Mouse (Mus musculus): ENCODE measurements around the gene Gna12.

GRCm38 (mm10) chr5:140819594-140819993 lies 10.6 kb downstream of the Gna12 start:
- TF ChIP-seq CTCF (IDR thresholded peaks at IDR 0.05; ENCODE audit: control insufficient read depth, insufficient read depth, insufficient read length) (no peak), USF1 (IDR thresholded peaks at IDR 0.05; ENCODE audit: low read depth) (no peak), MYOD1 (IDR thresholded peaks at IDR 0.05; ENCODE audit: control insufficient read depth, insufficient read length, low read depth) (no peak), MYOG (IDR thresholded peaks at IDR 0.05; ENCODE audit: control insufficient read depth, extremely low read depth, insufficient read length) (no peak), MAX (IDR thresholded peaks at IDR 0.05) (no peak), CEBPB (IDR thresholded peaks at IDR 0.05; ENCODE audit: low read depth) (no peak), FOSL1 (IDR thresholded peaks at IDR 0.05; ENCODE audit: insufficient read depth, low read length, poor library complexity, severe bottlenecking) (no peak)

Measured in C2C12 (cell line).